Comparison of ENCODE assay signal across 17 mouse cellular contexts in the genomic region with DNA sequence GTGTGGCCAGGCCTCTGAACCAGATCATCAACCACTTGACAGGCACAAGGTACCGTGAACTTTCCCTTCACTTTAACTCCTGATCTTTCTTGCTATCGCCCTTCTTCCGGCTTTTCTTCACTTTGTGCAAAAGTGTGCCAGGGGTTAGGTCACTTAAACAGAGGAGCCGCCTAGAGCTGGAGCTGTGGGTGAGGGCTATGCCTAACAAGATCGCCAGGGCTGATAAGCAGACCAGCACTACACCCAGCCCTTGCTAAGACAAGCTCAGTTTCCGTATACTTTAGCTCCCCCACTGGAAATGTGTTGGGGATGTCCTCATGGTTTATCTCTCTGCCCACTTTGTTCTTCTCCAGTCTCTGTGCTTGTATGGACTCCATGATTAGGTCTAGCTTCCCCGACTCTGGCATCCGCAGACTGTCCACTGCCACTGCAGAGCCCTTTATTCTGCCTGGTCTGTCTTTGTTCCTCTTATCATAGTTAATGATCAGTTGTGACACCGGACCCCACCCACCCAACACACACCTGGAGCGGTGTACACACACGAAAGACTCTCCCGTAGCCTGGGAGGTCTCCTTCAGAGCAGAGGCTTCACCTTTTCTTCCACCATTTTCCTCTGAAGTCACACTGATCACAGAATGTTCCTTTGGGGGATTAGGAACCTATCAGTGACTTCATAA. TPM values are rescaled to one million over a fixed set of nuclear protein-coding genes. Genes with fewer than 3 reads are reported as not detected.
DNase-seq lines count a peak whose midpoint lies in the region; ATAC-seq lines count a peak whose summit lies in the region.
"Had no signal": no experiment of that assay in that cellular context is flagged by ENCODE, and none has a peak within 500 bp of the region (broad histone marks: within the 10 kb centered on the region; RNA-seq: fewer than 3 reads in every experiment).

No protein-coding gene starts in this region.

- no peaks in the 10 kb centered on the region for H3K27me3 ChIP-seq in kidney, embryonic 15.5 days
- H3K27me3 ChIP-seq in liver, embryonic 13.5 days: peaks cover 6% of the 10 kb centered on the region
- H3K27me3 ChIP-seq in stomach, embryonic 14.5 days (ENCODE audit: control insufficient read depth, insufficient read depth, low read length): no peaks in the 10 kb centered on the region
- H3K27me3 ChIP-seq: heart, embryonic 13.5 days; Patski had no signal

- H3K4me2 ChIP-seq in kidney, embryonic 15.5 days: no peak overlapping the region
- H3K4me2 ChIP-seq in liver, embryonic 13.5 days: no peak overlapping the region
- H3K4me2 ChIP-seq in stomach, embryonic 14.5 days (replicated peaks; ENCODE audit: low read depth, low read length): no peak overlapping the region
- H3K4me2 ChIP-seq: heart, embryonic 13.5 days; lung, embryonic 14.5 days had no signal

- 77% methylated on average over 12 of the region's 12 CpGs for WGBS in kidney, embryonic 15.5 days
- WGBS in liver, embryonic 13.5 days (ENCODE audit: insufficient replicate concordance): 27% methylated on average over 12 of the region's 12 CpGs
- 69% methylated on average over 12 of the region's 12 CpGs for WGBS in stomach, embryonic 14.5 days

- H3K36me3 ChIP-seq in kidney, embryonic 15.5 days: no peaks in the 10 kb centered on the region
- no peaks in the 10 kb centered on the region for H3K36me3 ChIP-seq in liver, embryonic 13.5 days
- H3K36me3 ChIP-seq in stomach, embryonic 14.5 days (ENCODE audit: control insufficient read depth, insufficient read depth, low read length): no peaks in the 10 kb centered on the region
- H3K36me3 ChIP-seq: heart, embryonic 13.5 days had no signal

- H3K9ac ChIP-seq in kidney, embryonic 15.5 days: no peak overlapping the region
- H3K9ac ChIP-seq in liver, embryonic 13.5 days: no peak overlapping the region
- H3K9ac ChIP-seq in stomach, embryonic 14.5 days (replicated peaks; ENCODE audit: low read depth, low read length): no peak overlapping the region
- H3K9ac ChIP-seq: heart, embryonic 13.5 days; lung, embryonic 14.5 days had no signal

- H3K27ac ChIP-seq in kidney, embryonic 15.5 days: peak overlapping the region; percentile 28; the same call in 1 of the 2 replicates
- no peak overlapping the region for H3K27ac ChIP-seq in liver, embryonic 13.5 days
- H3K27ac ChIP-seq in stomach, embryonic 14.5 days (ENCODE audit: low read length): no peak overlapping the region
- H3K27ac ChIP-seq: heart, embryonic 13.5 days; left cerebral cortex, adult 2 months had no signal

- no peak; the same call in 1 of the 2 replicates for ATAC-seq in kidney, embryonic 15.5 days (replicated peaks; ENCODE audit: low FRiP score)
- peak; percentile 74 for ATAC-seq in activated CD4-positive, CD25-positive, alpha-beta regulatory T cell, adult 4 months
- ATAC-seq in liver, embryonic 13.5 days (ENCODE audit: low read depth): peak; percentile 63
- peak; percentile 66; the same call in 1 of the 2 replicates for ATAC-seq in stomach, embryonic 14.5 days (ENCODE audit: insufficient number of reproducible peaks, insufficient read depth, low FRiP score, low read depth)
- ATAC-seq: Patski had no signal

- DNase-seq in kidney, postnatal 4 days: no peak
- no peak for DNase-seq in liver, embryonic 13.5 days
- DNase-seq in cerebellum, adult 11 months: no peak
- DNase-seq in spleen, postnatal 10 days (ENCODE audit: low spot score in 2 of 2): no peak
- no peak for DNase-seq in spleen, postnatal 14 days (ENCODE audit: low spot score in 2 of 2)
- DNase-seq: adrenal gland, postnatal 10 days; B cell, adult 2 months; cerebellum, adult 11-12 months; kidney, adult 2 months; lung, embryonic 14.5 days had no signal

- no peaks in the 10 kb centered on the region for H3K9me3 ChIP-seq in kidney, embryonic 15.5 days (replicated peaks)
- no peaks in the 10 kb centered on the region for H3K9me3 ChIP-seq in liver, embryonic 13.5 days (replicated peaks)
- no peaks in the 10 kb centered on the region for H3K9me3 ChIP-seq in stomach, embryonic 14.5 days (ENCODE audit: control insufficient read depth, low read depth, low read length)
- H3K9me3 ChIP-seq: heart, embryonic 13.5 days had no signal

- no peak overlapping the region for H3K4me3 ChIP-seq in kidney, embryonic 15.5 days (replicated peaks)
- H3K4me3 ChIP-seq in liver, embryonic 13.5 days (replicated peaks): no peak overlapping the region
- no peak overlapping the region for H3K4me3 ChIP-seq in stomach, embryonic 14.5 days (ENCODE audit: low read depth, low read length)
- H3K4me3 ChIP-seq: erythroblast, embryonic 14.5 days; heart, embryonic 13.5 days; left cerebral cortex, adult 2 months had no signal

- peaks cover 23% of the 10 kb centered on the region for H3K4me1 ChIP-seq in kidney, embryonic 15.5 days
- peaks cover 19% of the 10 kb centered on the region for H3K4me1 ChIP-seq in liver, embryonic 13.5 days (replicated peaks)
- peaks cover 13% of the 10 kb centered on the region; the same call in 1 of the 2 replicates for H3K4me1 ChIP-seq in stomach, embryonic 14.5 days (ENCODE audit: control insufficient read depth, insufficient read depth, low read length)

RNA-seq across cellular contexts. Expression of a gene that starts 43.6 kb away (rescaled TPM):
- 35.6 and 37.3 TPM in 2 replicates for polyA plus RNA-seq in kidney, embryonic 15.5 days (2015; fragmentation: Nextera tagmentation; extraction: Ambion mirVana)
- polyA plus RNA-seq in activated CD4-positive, CD25-positive, alpha-beta regulatory T cell, adult 4 months (2017; shearing (Covaris generic)): 10 to 100 TPM; 14.0 to 15.2 TPM
- polyA plus RNA-seq in liver, embryonic 13.5 days (2015; fragmentation: Nextera tagmentation; extraction: Ambion mirVana): 5.4 and 7.1 TPM in 2 replicates
- 41.9 and 47.3 TPM in 2 replicates for polyA plus RNA-seq in stomach, embryonic 14.5 days (2014; fragmentation: Nextera tagmentation; extraction: Ambion mirVana)
